Mouse (Mus musculus) midbrain, embryonic 15.5 days (tissue): ENCODE measurements at regions not wholly inside any gene's neighbourhood (a gene's known extent, or its start where the extent isn't known, plus 50 kb on each side); places are given as distances from the start of the nearest gene placed in this dataset.
"Not testable (repeated sequence)": the region's sequence is repeated elsewhere in the genome, so short reads cannot be mapped to it uniquely, and the experiment has no call there.

ENCODE experiments used
- ATAC-seq: fragments of 200-750 bp; cut with Nextera tagmentation; replicated peaks from 2 replicates; pipeline ENCODE4 v1.8.0; 2017; ENCODE audit warnings: moderate TSS enrichment
- H3K27ac ChIP-seq: fragments of 300-500 bp; sonication (generic); 2 replicates; pipeline ENCODE4 v1.5.1; 2015; ENCODE audit warnings: mild to moderate bottlenecking, inconsistent platforms
- H3K27me3 ChIP-seq: fragments of 300-500 bp; sonication (generic); replicated peaks from 2 replicates; pipeline ENCODE4 v1.6.1; 2015; ENCODE audit warnings: inconsistent platforms
- H3K36me3 ChIP-seq: fragments of 300-500 bp; sonication (generic); replicated peaks from 2 replicates; pipeline ENCODE4 v1.6.1; 2015; ENCODE audit warnings: inconsistent platforms
- H3K4me1 ChIP-seq: fragments of 300-500 bp; sonication (generic); 2 replicates; pipeline ENCODE4 v1.6.1; 2015; ENCODE audit warnings: inconsistent platforms
- H3K4me2 ChIP-seq: fragments of 300-500 bp; sonication (generic); 2 replicates; pipeline ENCODE4 v1.6.1; 2015; ENCODE audit warnings: inconsistent platforms, mild to moderate bottlenecking, moderate library complexity
- H3K4me3 ChIP-seq: fragments of 300-500 bp; sonication (generic); 2 replicates; pipeline ENCODE4 v1.5.1; 2015; ENCODE audit warnings: mild to moderate bottlenecking, inconsistent platforms
- H3K9ac ChIP-seq: fragments of 300-500 bp; sonication (generic); 2 replicates; pipeline ENCODE4 v1.6.1; 2015; ENCODE audit warnings: mild to moderate bottlenecking, inconsistent platforms
- H3K9me3 ChIP-seq: fragments of 300-500 bp; sonication (generic); 2 replicates; pipeline ENCODE4 v1.6.1; 2016; ENCODE audit warnings: inconsistent platforms
- WGBS: fragments of 180-500 bp; shearing (Covaris S2); methylation state at CpG from one replicate; pipeline ENCODE4 v1.1.7; 2015; ENCODE audit warnings: mixed read lengths; 5-methylcytosine and 5-hydroxymethylcytosine counted together

GRCm38 (mm10) chrX:159080508-159080907 lies 129.6 kb upstream of the Rps6ka3 start:
- H3K27me3 ChIP-seq = no peaks in the 10 kb centered on the region
- no peak overlapping the region for H3K9ac ChIP-seq

GRCm38 (mm10) chrX:159110651-159111050 lies 99.5 kb upstream of the Rps6ka3 start:
- H3K9ac ChIP-seq, H3K4me1 ChIP-seq, ATAC-seq, H3K27ac ChIP-seq, H3K4me2 ChIP-seq, H3K4me3 ChIP-seq, H3K9me3 ChIP-seq, H3K27me3 ChIP-seq, H3K36me3 ChIP-seq: not testable (repeated sequence)
- 91% methylated on average over 6 of the region's 6 CpGs for WGBS

More at GRCm38 (mm10) chrX:159080508-159080907, 129.6 kb upstream of the Rps6ka3 start:
- WGBS = 74% methylated on average over 2 of the region's 2 CpGs
- no peaks in the 10 kb centered on the region for H3K36me3 ChIP-seq
- no peak overlapping the region for H3K4me2 ChIP-seq
- no peaks in the 10 kb centered on the region for H3K9me3 ChIP-seq
- H3K4me1 ChIP-seq = no peaks in the 10 kb centered on the region
- no peak overlapping the region for H3K27ac ChIP-seq
- H3K4me3 ChIP-seq = no peak overlapping the region
- no peak for ATAC-seq

- ATAC-seq = no peak
- Histone ChIP-seq H3K9me3 (no peaks in the 10 kb centered on the region), H3K27me3 (no peaks in the 10 kb centered on the region), H3K27ac (no peak overlapping the region), H3K36me3 (no peaks in the 10 kb centered on the region), H3K4me2 (no peak overlapping the region), H3K4me1 (no peaks in the 10 kb centered on the region), H3K4me3 (no peak overlapping the region), H3K9ac (no peak overlapping the region)
These were observed 93.9 kb upstream of the Rps6ka3 start for GRCm38 (mm10) chrX:159116210-159116609.

DNA sequence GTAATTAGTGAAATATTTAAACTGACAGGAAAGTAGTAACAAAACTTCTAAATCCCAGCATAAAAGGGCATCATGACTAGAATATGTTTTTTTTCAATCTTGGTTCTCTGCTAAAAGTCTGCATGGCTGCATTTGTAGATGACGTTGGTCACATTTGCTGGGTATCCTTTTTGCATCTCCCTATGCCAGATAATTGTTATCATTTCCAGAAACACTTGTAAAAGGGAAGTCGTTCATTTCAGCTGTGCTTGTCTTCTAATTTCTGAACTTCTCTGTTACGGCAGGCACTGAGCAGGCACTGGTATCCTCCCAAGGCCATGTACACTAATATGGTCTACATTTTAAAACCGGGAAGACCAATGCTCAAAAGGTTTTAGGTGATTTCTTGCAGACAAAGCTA lies 69.6 kb upstream of the Rps6ka3 start:
- 80% methylated on average over 4 of the region's 4 CpGs for WGBS
- no peaks in the 10 kb centered on the region for H3K36me3 ChIP-seq

GRCm38 (mm10) chrX:159143278-159143677 lies 66.8 kb upstream of the Rps6ka3 start:
- H3K27ac ChIP-seq = no peak overlapping the region
- no peaks in the 10 kb centered on the region for H3K9me3 ChIP-seq
- no peak overlapping the region for H3K4me3 ChIP-seq
- H3K4me1 ChIP-seq = no peaks in the 10 kb centered on the region
- 83% methylated on average over 4 of the region's 4 CpGs for WGBS
- no peaks in the 10 kb centered on the region for H3K27me3 ChIP-seq
- no peak for ATAC-seq
- H3K4me2 ChIP-seq = no peak overlapping the region
- H3K36me3 ChIP-seq = no peaks in the 10 kb centered on the region
- no peak overlapping the region for H3K9ac ChIP-seq

More for the DNA sequence above, 69.6 kb upstream of the Rps6ka3 start:
- Histone ChIP-seq H3K27ac (no peak overlapping the region), H3K9me3 (no peaks in the 10 kb centered on the region), H3K4me2 (no peak overlapping the region), H3K27me3 (no peaks in the 10 kb centered on the region), H3K4me3 (no peak overlapping the region), H3K4me1 (no peaks in the 10 kb centered on the region), H3K9ac (no peak overlapping the region)
- ATAC-seq = no peak

DNA sequence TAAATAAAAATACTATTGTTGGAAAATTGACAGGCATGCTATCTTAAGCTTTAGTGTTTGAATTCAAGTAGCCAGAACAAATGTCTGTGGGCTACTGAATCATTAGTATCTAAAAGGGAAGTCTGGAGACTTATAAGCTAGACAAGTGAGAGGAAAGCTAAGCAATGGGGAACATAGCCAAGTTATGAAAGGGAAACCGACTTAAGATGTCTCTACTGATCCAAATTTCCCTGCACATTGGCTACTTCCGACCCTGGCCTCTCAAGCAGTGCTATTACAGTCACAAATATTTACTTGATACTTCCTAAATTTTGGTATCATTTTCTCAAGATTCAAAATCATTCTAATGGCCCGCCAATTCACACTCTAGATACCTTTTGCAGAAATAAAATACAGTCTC lies 65.4 kb upstream of the Rps6ka3 start:
- H3K4me1 ChIP-seq = no peaks in the 10 kb centered on the region
- no peaks in the 10 kb centered on the region for H3K36me3 ChIP-seq
- H3K27me3 ChIP-seq = no peaks in the 10 kb centered on the region
- H3K27ac ChIP-seq = no peak overlapping the region
- no peak overlapping the region for H3K4me2 ChIP-seq
- 83% methylated on average over 3 of the region's 3 CpGs for WGBS
- no peaks in the 10 kb centered on the region for H3K9me3 ChIP-seq
- no peak for ATAC-seq
- H3K9ac ChIP-seq = no peak overlapping the region
- no peak overlapping the region for H3K4me3 ChIP-seq

DNA sequence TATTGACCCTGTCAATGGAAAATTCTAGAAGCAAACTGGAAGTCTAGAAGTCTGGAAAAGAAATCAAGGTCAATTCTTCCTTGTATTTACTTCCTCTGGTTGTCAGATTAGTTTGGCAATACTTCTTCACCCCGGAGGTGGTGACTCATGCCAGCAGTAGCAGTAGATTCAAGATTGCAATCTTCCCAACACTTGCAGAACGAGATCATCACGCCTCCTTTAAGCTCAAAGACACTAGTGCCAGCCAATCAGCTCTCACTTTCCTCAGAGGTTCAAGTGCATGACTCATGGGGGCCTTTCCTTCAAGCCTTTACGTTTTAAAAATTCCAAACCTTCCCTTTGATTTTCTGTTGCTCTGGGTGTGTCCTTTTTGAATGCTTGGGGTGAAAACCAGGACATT lies 64.9 kb upstream of the Rps6ka3 start:
- H3K9me3 ChIP-seq = no peaks in the 10 kb centered on the region
- H3K4me2 ChIP-seq = no peak overlapping the region
- no peak overlapping the region for H3K27ac ChIP-seq
- H3K27me3 ChIP-seq = no peaks in the 10 kb centered on the region
- H3K9ac ChIP-seq = no peak overlapping the region
- 74% methylated on average over 4 of the region's 4 CpGs for whole genome bisulfite sequencing
- no peaks in the 10 kb centered on the region for H3K4me1 ChIP-seq
- no peak overlapping the region for H3K4me3 ChIP-seq
- H3K36me3 ChIP-seq = no peaks in the 10 kb centered on the region
- no peak for ATAC-seq

- no peak overlapping the region for H3K4me2 ChIP-seq
- no peaks in the 10 kb centered on the region for H3K36me3 ChIP-seq
- no peak overlapping the region for H3K9ac ChIP-seq
- no peaks in the 10 kb centered on the region for H3K4me1 ChIP-seq
- H3K27ac ChIP-seq = no peak overlapping the region
- H3K27me3 ChIP-seq = no peaks in the 10 kb centered on the region
- no peak for ATAC-seq
- no peaks in the 10 kb centered on the region for H3K9me3 ChIP-seq
- H3K4me3 ChIP-seq = no peak overlapping the region
- 68% methylated on average over 5 of the region's 5 CpGs for WGBS
These were observed 54.3 kb upstream of the Rps6ka3 start for GRCm38 (mm10) chrX:159155786-159156185.

DNA sequence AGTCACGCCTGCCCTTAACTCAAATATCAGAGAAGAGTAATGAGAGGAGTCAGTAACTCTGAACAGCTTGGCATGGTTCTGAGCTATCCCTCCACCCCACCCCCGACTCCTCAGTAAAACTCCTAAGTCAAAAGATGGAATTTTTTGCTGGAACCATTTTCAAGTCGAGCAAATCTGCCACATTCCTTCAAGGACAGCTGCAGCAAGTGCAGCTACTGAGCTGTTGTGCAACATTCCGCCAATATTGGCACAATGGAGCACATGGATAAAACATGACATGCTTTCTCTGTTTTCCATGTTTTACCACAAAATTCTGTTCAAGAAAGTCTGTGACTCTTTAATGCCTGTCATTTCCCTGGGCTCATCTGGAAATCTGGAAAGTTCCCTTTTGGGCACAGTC lies 53.1 kb upstream of the Rps6ka3 start:
- Histone ChIP-seq H3K4me1 (no peaks in the 10 kb centered on the region), H3K27ac (no peak overlapping the region), H3K27me3 (no peaks in the 10 kb centered on the region), H3K9ac (no peak overlapping the region), H3K9me3 (no peaks in the 10 kb centered on the region), H3K36me3 (no peaks in the 10 kb centered on the region), H3K4me3 (no peak overlapping the region), H3K4me2 (no peak overlapping the region)
- WGBS = 71% methylated on average over 4 of the region's 4 CpGs
- no peak for ATAC-seq

GRCm38 (mm10) chrX:159159727-159160126 lies 50.4 kb upstream of the Rps6ka3 start:
- WGBS = 89% methylated on average over 2 of the region's 2 CpGs

More at GRCm38 (mm10) chrX:159159727-159160126, 50.4 kb upstream of the Rps6ka3 start:
- Histone ChIP-seq H3K9me3 (no peaks in the 10 kb centered on the region), H3K27ac (no peak overlapping the region), H3K27me3 (no peaks in the 10 kb centered on the region), H3K9ac (no peak overlapping the region), H3K4me1 (no peaks in the 10 kb centered on the region), H3K36me3 (no peaks in the 10 kb centered on the region), H3K4me3 (no peak overlapping the region), H3K4me2 (no peak overlapping the region)
- no peak for ATAC-seq
